Mouse (Mus musculus) embryonic facial prominence, embryonic 13.5 days (tissue): ENCODE measurements around the gene Hdac9. TPM values are rescaled to one million over a fixed set of nuclear protein-coding genes. Genes with fewer than 3 reads are reported as not detected.
A peak's percentile ranks its signal among the peaks of the same experiment; 100 is the strongest.

Experiments used
- ATAC-seq: fragments of 200-750 bp; cut with Nextera tagmentation; 2 replicates; pipeline ENCODE4 v1.8.0; 2017; ENCODE audit warnings: low read depth; ENCODE audit not compliant: insufficient number of reproducible peaks, insufficient read depth, low FRiP score, low TSS enrichment
- H3K27ac ChIP-seq: fragments of 300-500 bp; sonication (generic); 2 replicates; pipeline ENCODE4 v1.5.1; 2015; ENCODE audit warnings: moderate library complexity, mild to moderate bottlenecking, inconsistent platforms
- H3K27me3 ChIP-seq: fragments of 300-500 bp; sonication (generic); 2 replicates; pipeline ENCODE4 v1.6.1; 2015; ENCODE audit warnings: mild to moderate bottlenecking, inconsistent platforms
- H3K36me3 ChIP-seq: fragments of 300-500 bp; sonication (generic); 2 replicates; pipeline ENCODE4 v1.6.1; 2015; ENCODE audit warnings: mild to moderate bottlenecking, inconsistent platforms
- H3K4me1 ChIP-seq: fragments of 300-500 bp; sonication (generic); 2 replicates; pipeline ENCODE4 v1.6.1; 2015; ENCODE audit warnings: inconsistent platforms
- H3K4me2 ChIP-seq: fragments of 300-500 bp; sonication (generic); 2 replicates; pipeline ENCODE4 v1.6.1; 2015; ENCODE audit warnings: moderate library complexity, mild to moderate bottlenecking, inconsistent platforms
- H3K4me3 ChIP-seq: fragments of 300-500 bp; sonication (generic); 2 replicates; pipeline ENCODE4 v1.5.1; 2015; ENCODE audit warnings: mild to moderate bottlenecking, inconsistent platforms
- H3K9ac ChIP-seq: fragments of 300-500 bp; sonication (generic); 2 replicates; pipeline ENCODE4 v1.6.1; 2015; ENCODE audit warnings: mild to moderate bottlenecking, inconsistent platforms
- H3K9me3 ChIP-seq: fragments of 300-500 bp; sonication (generic); 2 replicates; pipeline ENCODE4 v1.6.1; 2016; ENCODE audit warnings: inconsistent platforms
- WGBS: fragments of 180-500 bp; shearing (Covaris S2); methylation state at CpG from one replicate; pipeline ENCODE4 v1.1.7; 2015; ENCODE audit warnings: mixed read lengths; 5-methylcytosine and 5-hydroxymethylcytosine counted together
- polyA plus RNA-seq: library from polyadenylated mRNA; unstranded; fragments of >200 nt; fragmentation: Nextera tagmentation; extraction: Ambion mirVana; gene quantifications from 2 replicates; pipeline ENCODE4 v1.2.1, GENCODE M21; 2015

Gene Hdac9
- polyA plus RNA-seq, 1 experiment from 2014 or later: 7.6 TPM

DNA sequence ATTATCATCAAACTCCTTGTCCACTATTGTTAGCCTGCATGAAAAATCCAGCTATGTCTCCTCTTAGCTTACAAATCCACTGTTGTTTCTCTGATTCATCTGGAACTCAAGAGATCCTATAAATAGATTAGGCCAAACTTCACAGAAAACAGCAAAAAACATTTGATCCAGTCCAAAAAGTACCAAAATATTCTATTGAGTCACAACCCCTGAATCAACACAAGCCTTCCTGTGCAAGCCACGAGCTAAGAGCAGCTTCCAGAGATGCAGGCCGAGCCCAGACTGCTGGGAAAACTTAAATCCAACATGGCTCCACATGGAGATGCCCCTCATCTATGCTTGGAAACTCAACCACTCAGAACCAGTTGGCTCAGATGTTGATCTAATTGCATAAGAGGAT is 113.2 kb downstream of the Hdac9 start:
- no peaks in the 10 kb centered on the region for H3K9me3 ChIP-seq
- H3K27ac ChIP-seq: no peak overlapping the region
- H3K4me2 ChIP-seq: no peak overlapping the region
- ATAC-seq: no peak
- no peaks in the 10 kb centered on the region for H3K36me3 ChIP-seq
- H3K27me3 ChIP-seq: no peaks in the 10 kb centered on the region
- H3K9ac ChIP-seq: no peak overlapping the region
- H3K4me3 ChIP-seq: no peak overlapping the region
- no peaks in the 10 kb centered on the region for H3K4me1 ChIP-seq
- 73% methylated on average over 2 of the region's 2 CpGs for WGBS

- no peak for ATAC-seq
- Histone ChIP-seq H3K9ac (no peak overlapping the region), H3K9me3 (no peaks in the 10 kb centered on the region), H3K4me3 (no peak overlapping the region), H3K27ac (no peak overlapping the region), H3K36me3 (no peaks in the 10 kb centered on the region), H3K4me2 (no peak overlapping the region), H3K27me3 (no peaks in the 10 kb centered on the region), H3K4me1 (no peaks in the 10 kb centered on the region)
- 73% methylated on average over 4 of the region's 4 CpGs for WGBS
Observed at GRCm38 (mm10) chr12:34802308-34802707, 114.6 kb downstream of the Hdac9 start.

- Histone ChIP-seq H3K4me3 (no peak overlapping the region), H3K9me3 (no peaks in the 10 kb centered on the region), H3K4me1 (no peaks in the 10 kb centered on the region), H3K27ac (no peak overlapping the region), H3K9ac (no peak overlapping the region), H3K27me3 (no peaks in the 10 kb centered on the region), H3K4me2 (no peak overlapping the region), H3K36me3 (no peaks in the 10 kb centered on the region)
- ATAC-seq: no peak
Observed at GRCm38 (mm10) chr12:34801752-34802151, 115.1 kb downstream of the Hdac9 start.

GRCm38 (mm10) chr12:34797389-34797788 is 119.5 kb downstream of the Hdac9 start:
- no peak for ATAC-seq
- H3K4me1 ChIP-seq: peaks cover 6% of the 10 kb centered on the region; the same call in 1 of the 2 replicates
- H3K4me2 ChIP-seq: no peak overlapping the region
- no peaks in the 10 kb centered on the region for H3K9me3 ChIP-seq
- no peak overlapping the region for H3K27ac ChIP-seq
- no peaks in the 10 kb centered on the region for H3K36me3 ChIP-seq
- no peak overlapping the region for H3K9ac ChIP-seq
- no peaks in the 10 kb centered on the region for H3K27me3 ChIP-seq
- H3K4me3 ChIP-seq: no peak overlapping the region
- WGBS: 62% methylated on average over 2 of the region's 2 CpGs

DNA sequence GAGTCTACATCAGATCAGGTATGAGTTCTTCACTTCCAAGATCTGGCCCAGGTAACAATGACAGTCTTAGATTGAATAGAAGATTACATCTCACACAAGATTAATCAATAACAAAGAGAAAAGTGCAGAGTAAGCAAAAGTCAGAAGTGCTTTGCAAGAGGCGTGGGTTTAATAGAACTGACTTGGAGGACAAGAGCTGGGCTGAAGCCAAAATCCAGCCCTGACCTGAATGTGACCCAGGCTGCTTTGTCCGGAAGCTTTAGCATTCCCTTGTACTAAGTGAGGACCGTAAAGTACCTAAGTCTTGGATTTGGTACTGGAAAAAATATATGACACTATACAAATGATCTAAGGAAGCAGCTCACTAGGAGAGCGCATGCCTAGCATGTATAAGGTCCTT is 121.4 kb downstream of the Hdac9 start:
- Histone ChIP-seq H3K9me3 (no peaks in the 10 kb centered on the region), H3K36me3 (no peaks in the 10 kb centered on the region), H3K27ac (no peak overlapping the region), H3K4me2 (no peak overlapping the region), H3K27me3 (no peaks in the 10 kb centered on the region), H3K9ac (no peak overlapping the region), H3K4me1 (peaks cover 20% of the 10 kb centered on the region), H3K4me3 (no peak overlapping the region)
- 61% methylated on average over 4 of the region's 4 CpGs for WGBS
- ATAC-seq: no peak

- Histone ChIP-seq H3K4me2 (peak overlapping the region; percentile 22; the same call in 1 of the 2 replicates), H3K36me3 (no peaks in the 10 kb centered on the region), H3K4me3 (no peak overlapping the region), H3K27ac (no peak overlapping the region), H3K4me1 (peaks cover 20% of the 10 kb centered on the region), H3K27me3 (no peaks in the 10 kb centered on the region), H3K9ac (no peak overlapping the region), H3K9me3 (no peaks in the 10 kb centered on the region)
- ATAC-seq: no peak
- 25% methylated on average over 3 of the region's 3 CpGs for WGBS
Observed at GRCm38 (mm10) chr12:34792113-34792452, 124.8 kb downstream of the Hdac9 start.

- H3K4me2 ChIP-seq: peak overlapping the region; percentile 22; the same call in 1 of the 2 replicates
- H3K27me3 ChIP-seq: no peaks in the 10 kb centered on the region
- H3K9me3 ChIP-seq: no peaks in the 10 kb centered on the region
- 0 out of 2 replicates have a peak overlapping the region, but pooled peaks have one; percentile 28 for H3K27ac ChIP-seq
- no peaks in the 10 kb centered on the region for H3K36me3 ChIP-seq
- H3K4me1 ChIP-seq: peaks cover 20% of the 10 kb centered on the region
- ATAC-seq: no peak
- WGBS: 61% methylated on average over 10 of the region's 10 CpGs
- H3K9ac ChIP-seq: no peak overlapping the region
- no peak overlapping the region for H3K4me3 ChIP-seq
Observed at GRCm38 (mm10) chr12:34791213-34792112, 125.4 kb downstream of the Hdac9 start.

GRCm38 (mm10) chr12:34789031-34789982 is 127.6 kb downstream of the Hdac9 start:
- 82% methylated on average over 10 of the region's 10 CpGs for WGBS
- H3K9ac ChIP-seq: no peak overlapping the region
- H3K9me3 ChIP-seq: no peaks in the 10 kb centered on the region
- H3K36me3 ChIP-seq: no peaks in the 10 kb centered on the region
- no peak for ATAC-seq
- H3K27me3 ChIP-seq: no peaks in the 10 kb centered on the region
- H3K27ac ChIP-seq: no peak overlapping the region
- H3K4me2 ChIP-seq: no peak overlapping the region
- H3K4me3 ChIP-seq: no peak overlapping the region
- H3K4me1 ChIP-seq: peaks cover 15% of the 10 kb centered on the region

DNA sequence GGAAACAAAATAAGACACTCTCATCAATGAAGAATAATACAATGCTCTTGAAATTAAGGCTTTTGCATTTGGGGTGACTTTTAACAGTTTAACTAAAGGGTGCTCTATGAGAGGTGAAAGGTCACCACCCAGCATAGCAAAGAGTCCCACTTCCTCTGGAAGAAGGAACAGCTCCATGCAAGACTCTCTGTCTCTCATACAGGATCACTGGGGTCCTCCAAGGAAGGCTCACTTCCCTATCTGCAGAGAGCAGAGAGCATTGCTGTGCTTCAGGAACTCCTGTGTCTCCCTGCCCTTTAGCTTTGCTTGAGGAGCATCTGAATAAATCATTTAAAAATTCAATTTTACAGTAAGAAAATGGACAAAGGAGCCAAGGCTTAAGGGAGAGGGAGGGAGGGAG is 129.5 kb downstream of the Hdac9 start:
- Histone ChIP-seq H3K4me3 (no peak overlapping the region), H3K4me1 (peaks cover 14% of the 10 kb centered on the region), H3K9me3 (no peaks in the 10 kb centered on the region), H3K9ac (no peak overlapping the region), H3K27ac (no peak overlapping the region), H3K27me3 (no peaks in the 10 kb centered on the region), H3K4me2 (no peak overlapping the region), H3K36me3 (no peaks in the 10 kb centered on the region)
- ATAC-seq: no peak

- H3K9ac ChIP-seq: no peak overlapping the region
- 89% methylated on average over 6 of the region's 6 CpGs for WGBS
- H3K4me1 ChIP-seq: no peaks in the 10 kb centered on the region
- no peak overlapping the region for H3K27ac ChIP-seq
- no peak overlapping the region for H3K4me3 ChIP-seq
- no peak for ATAC-seq
- no peak overlapping the region for H3K4me2 ChIP-seq
- H3K27me3 ChIP-seq: no peaks in the 10 kb centered on the region
- no peaks in the 10 kb centered on the region for H3K36me3 ChIP-seq
- no peaks in the 10 kb centered on the region for H3K9me3 ChIP-seq
Observed at GRCm38 (mm10) chr12:34783574-34783973, 133.3 kb downstream of the Hdac9 start.

GRCm38 (mm10) chr12:34779368-34779957 is 137.4 kb downstream of the Hdac9 start:
- Histone ChIP-seq H3K4me1 (no peaks in the 10 kb centered on the region), H3K9ac (no peak overlapping the region), H3K27me3 (no peaks in the 10 kb centered on the region), H3K4me2 (no peak overlapping the region), H3K27ac (no peak overlapping the region), H3K9me3 (no peaks in the 10 kb centered on the region), H3K36me3 (no peaks in the 10 kb centered on the region), H3K4me3 (no peak overlapping the region)
- 64% methylated on average over 6 of the region's 6 CpGs for WGBS
- no peak for ATAC-seq
